Mouse (Mus musculus) heart, embryonic 14.5 days (tissue): ENCODE data around the gene Dennd1a. TPM values are rescaled to one million over a fixed set of nuclear protein-coding genes. Genes with fewer than 3 reads are reported as not detected.

ENCODE experiments used
- ATAC-seq: fragments of 200-750 bp; cut with Nextera tagmentation; 2 replicates; pipeline ENCODE4 v1.8.0; 2017; ENCODE audit warnings: low read depth, moderate TSS enrichment; ENCODE audit not compliant: insufficient number of reproducible peaks, insufficient read depth, low FRiP score
- H3K27ac ChIP-seq, 2 experiments: fragments of 200-500 bp in 1 of 2; fragments of 300-500 bp in 1 of 2; sonication (generic) in 1 of 2; replicated peaks in 1 of 2; 2 replicates each; pipeline ENCODE4 v1.5.1; 2012 to 2014; ENCODE audit warnings: low read depth in 2 of 2, low read length in 2 of 2, control low read depth in 1 of 2, mild to moderate bottlenecking in 1 of 2, mixed read lengths in 1 of 2; ENCODE audit not compliant: control insufficient read depth in 1 of 2, insufficient read depth in 1 of 2
- H3K27me3 ChIP-seq: fragments of 300-500 bp; sonication (generic); 2 replicates; pipeline ENCODE4 v1.6.1; 2014; ENCODE audit warnings: mild to moderate bottlenecking, low read length, control low read depth; ENCODE audit not compliant: control insufficient read depth, insufficient read depth
- H3K36me3 ChIP-seq: fragments of 300-500 bp; sonication (generic); 2 replicates; pipeline ENCODE4 v1.6.1; 2014; ENCODE audit warnings: mild to moderate bottlenecking, control low read depth, low read length, mixed read lengths; ENCODE audit not compliant: control insufficient read depth, insufficient read depth
- H3K4me1 ChIP-seq, 2 experiments: fragments of 200-500 bp in 1 of 2; fragments of 300-500 bp in 1 of 2; sonication (generic) in 1 of 2; 2 replicates each; pipeline ENCODE4 v1.6.1; 2012 to 2014; ENCODE audit warnings: low read length in 2 of 2, control low read depth in 1 of 2, mixed read lengths in 1 of 2; ENCODE audit not compliant: control insufficient read depth in 2 of 2, insufficient read depth in 2 of 2
- H3K4me2 ChIP-seq: fragments of 300-500 bp; sonication (generic); 2 replicates; pipeline ENCODE4 v1.6.1; 2014; ENCODE audit warnings: mild to moderate bottlenecking, low read length
- H3K4me3 ChIP-seq, 2 experiments: fragments of 200-500 bp in 1 of 2; fragments of 300-500 bp in 1 of 2; sonication (generic) in 1 of 2; 2 replicates each; pipeline ENCODE4 v1.5.1; 2012 to 2014; ENCODE audit warnings: low read length in 2 of 2, mild to moderate bottlenecking in 2 of 2, control low read depth in 1 of 2, low read depth in 1 of 2, moderate library complexity in 1 of 2; ENCODE audit not compliant: control insufficient read depth in 1 of 2, insufficient read depth in 1 of 2
- H3K9ac ChIP-seq: fragments of 300-500 bp; sonication (generic); 2 replicates; pipeline ENCODE4 v1.6.1; 2014; ENCODE audit warnings: mild to moderate bottlenecking, low read length
- H3K9me3 ChIP-seq: fragments of 300-500 bp; sonication (generic); 2 replicates; pipeline ENCODE4 v1.6.1; 2016; ENCODE audit warnings: low read length, control low read depth; ENCODE audit not compliant: control insufficient read depth
- WGBS: fragments of 180-500 bp; shearing (Covaris S2); extraction: QIAGEN DNeasy Blood & Tissue Kit; methylation state at CpG from one replicate; pipeline ENCODE4 v1.1.7; 2014; 5-methylcytosine and 5-hydroxymethylcytosine counted together
- polyA plus RNA-seq: library from polyadenylated mRNA; unstranded; fragments of >200 nt; fragmentation: Nextera tagmentation; extraction: Ambion mirVana; gene quantifications from 2 replicates; pipeline ENCODE4 v1.2.1, GENCODE M21; 2014

Gene Dennd1a
- polyA plus RNA-seq, 1 experiment from 2014 or later = 12.1 TPM

DNA sequence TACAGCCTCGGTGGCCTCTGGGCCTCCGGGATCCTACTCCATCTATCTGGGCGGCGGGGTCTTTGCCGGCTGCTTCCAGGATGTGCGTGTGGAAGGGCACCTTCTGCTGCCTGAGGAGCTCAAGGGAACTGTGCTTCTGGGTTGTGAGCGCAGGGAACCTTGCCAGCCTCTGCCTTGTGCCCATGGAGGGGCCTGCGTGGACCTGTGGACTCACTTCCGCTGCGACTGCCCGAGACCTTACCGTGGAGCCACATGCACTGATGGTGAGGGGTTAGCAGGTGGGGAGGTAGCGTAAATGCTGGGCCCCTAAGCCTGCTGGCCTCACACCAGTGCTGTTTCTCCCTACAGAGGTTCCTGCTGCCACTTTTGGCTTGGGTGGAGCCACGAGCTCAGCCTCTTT is 496.5 kb downstream of the Dennd1a start:
- peaks cover 28 to 31% of the 10 kb centered on the region in 2 experiments for H3K4me1 ChIP-seq
- H3K36me3 ChIP-seq = no peaks in the 10 kb centered on the region
- WGBS = 90% methylated on average over 14 of the region's 14 CpGs

DNA sequence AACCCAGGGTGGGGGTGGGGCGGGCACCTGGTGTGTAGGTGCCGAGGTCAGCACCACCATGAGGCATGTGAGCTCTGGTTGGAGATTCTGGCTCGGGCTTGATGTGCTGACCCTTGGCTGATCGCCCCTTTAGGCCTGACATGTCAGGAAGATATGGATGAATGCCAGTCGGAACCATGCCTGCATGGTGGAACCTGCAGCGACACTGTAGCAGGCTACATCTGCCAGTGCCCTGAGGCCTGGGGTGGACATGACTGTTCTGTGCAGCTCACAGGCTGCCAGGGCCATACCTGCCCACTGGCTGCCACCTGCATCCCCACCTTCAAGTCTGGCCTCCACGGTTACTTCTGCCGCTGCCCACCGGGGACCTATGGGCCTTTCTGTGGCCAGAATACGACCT is 497.2 kb downstream of the Dennd1a start:
- no peak overlapping the region for H3K4me2 ChIP-seq
- 78% methylated on average over 10 of the region's 10 CpGs for WGBS

More for the DNA sequence above, 496.5 kb downstream of the Dennd1a start:
- Histone ChIP-seq H3K9ac (no peak overlapping the region), H3K9me3 (no peaks in the 10 kb centered on the region), H3K4me3 (no peak overlapping the region), H3K27me3 (peaks cover 24% of the 10 kb centered on the region), H3K4me2 (no peak overlapping the region), H3K27ac (no peak overlapping the region)
- no peak for ATAC-seq

DNA sequence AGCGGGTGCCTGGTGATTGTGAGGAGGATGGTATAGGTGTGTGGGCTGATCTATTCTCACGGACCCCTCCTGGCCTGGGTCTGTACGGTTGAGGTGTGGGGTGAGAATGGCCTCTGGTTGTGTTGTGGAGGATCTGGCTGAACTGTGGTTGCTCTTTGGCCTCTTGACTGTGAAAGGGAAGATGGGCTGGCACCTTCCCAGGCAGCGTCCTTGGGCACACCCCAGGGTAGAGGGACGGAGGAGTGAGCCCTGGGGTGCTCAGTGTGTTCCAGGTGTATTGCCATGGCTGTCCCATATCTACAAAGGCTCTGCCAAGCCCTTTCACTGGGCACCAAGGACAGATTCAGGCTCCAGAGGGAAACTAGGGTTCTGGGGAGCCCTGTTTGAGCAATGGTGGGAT is 498.2 kb downstream of the Dennd1a start:
- H3K4me1 ChIP-seq = peaks cover 21 to 24% of the 10 kb centered on the region in 2 experiments
- no peaks in the 10 kb centered on the region for H3K9me3 ChIP-seq
- H3K27me3 ChIP-seq = peaks cover 24% of the 10 kb centered on the region
- no peaks in the 10 kb centered on the region for H3K36me3 ChIP-seq
- H3K4me2 ChIP-seq = no peak overlapping the region
- no peak overlapping the region for H3K9ac ChIP-seq
- no peak for ATAC-seq
- no peak overlapping the region for H3K27ac ChIP-seq
- 83% methylated on average over 5 of the region's 5 CpGs for whole genome bisulfite sequencing
- H3K4me3 ChIP-seq = no peak overlapping the region

More for the DNA sequence above, 497.2 kb downstream of the Dennd1a start:
- no peak for ATAC-seq
- Histone ChIP-seq H3K4me3 (no peak overlapping the region), H3K27me3 (peaks cover 24% of the 10 kb centered on the region), H3K27ac (no peak overlapping the region), H3K9ac (no peak overlapping the region), H3K9me3 (no peaks in the 10 kb centered on the region), H3K36me3 (no peaks in the 10 kb centered on the region), H3K4me1 (peaks cover 26% of the 10 kb centered on the region in 2 experiments)

DNA sequence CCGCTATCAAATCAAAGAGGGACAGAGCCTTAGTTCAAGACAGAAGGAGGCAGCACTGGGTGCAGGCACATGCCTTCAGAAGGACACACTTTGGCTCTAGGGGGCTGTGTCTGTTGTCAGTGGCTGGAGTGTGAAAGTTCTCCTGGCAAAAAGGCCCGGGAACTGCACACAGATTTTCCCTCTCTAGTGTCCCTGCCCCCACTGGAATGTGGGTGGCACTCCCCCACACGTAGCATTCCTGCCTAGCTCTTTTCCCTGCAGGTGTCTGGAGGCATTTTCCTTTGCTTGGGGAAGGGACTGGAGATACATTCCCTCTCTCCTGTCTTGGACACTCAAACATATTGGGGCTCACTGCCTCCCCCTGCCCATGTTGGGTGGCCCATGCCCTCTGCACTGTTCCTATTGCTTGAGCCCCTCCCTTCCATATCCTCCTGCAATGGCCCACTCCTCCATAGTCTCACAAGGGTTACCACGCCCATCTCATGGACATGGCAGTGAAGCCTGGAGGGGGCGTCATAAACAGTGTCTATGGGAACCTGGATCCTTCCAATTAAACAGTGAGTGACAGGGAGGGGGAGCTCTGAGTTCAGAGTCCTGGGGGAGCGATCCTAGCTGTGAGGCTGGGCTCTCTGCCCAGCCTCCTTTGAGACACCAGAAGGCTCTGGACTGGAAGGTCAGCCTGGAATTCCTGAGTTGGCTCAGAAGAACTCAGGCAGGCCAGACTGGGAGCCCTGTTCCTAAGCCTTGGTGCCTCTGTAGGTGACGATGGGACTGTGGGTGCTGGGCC is 498.8 kb downstream of the Dennd1a start:
- Histone ChIP-seq H3K4me1 (peaks cover 21 to 22% of the 10 kb centered on the region in 2 experiments), H3K9me3 (no peaks in the 10 kb centered on the region), H3K27ac (no peak overlapping the region), H3K36me3 (no peaks in the 10 kb centered on the region), H3K4me3 (no peak overlapping the region), H3K9ac (no peak overlapping the region), H3K27me3 (peaks cover 24% of the 10 kb centered on the region), H3K4me2 (no peak overlapping the region)
- 50% methylated on average over 7 of the region's 7 CpGs for WGBS
- no peak for ATAC-seq

DNA sequence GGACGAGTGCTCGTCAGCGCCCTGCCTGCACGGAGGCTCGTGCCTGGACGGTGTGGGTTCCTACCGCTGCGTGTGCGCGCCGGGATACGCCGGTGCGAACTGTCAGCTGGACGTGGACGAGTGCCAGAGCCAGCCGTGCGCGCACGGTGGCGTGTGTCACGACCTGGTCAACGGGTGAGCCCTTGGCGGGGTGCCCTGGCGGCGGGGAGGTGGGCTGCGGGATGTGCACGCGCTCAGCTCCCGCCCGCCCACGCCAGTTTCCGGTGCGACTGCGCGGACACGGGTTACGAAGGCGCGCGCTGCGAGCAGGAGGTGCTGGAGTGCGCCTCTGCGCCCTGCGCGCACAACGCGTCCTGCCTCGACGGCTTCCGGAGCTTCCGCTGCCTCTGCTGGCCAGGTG is 500.7 kb downstream of the Dennd1a start:
- no peaks in the 10 kb centered on the region for H3K9me3 ChIP-seq
- H3K27ac ChIP-seq = no peak overlapping the region
- no peak for ATAC-seq
- H3K4me3 ChIP-seq = peak overlapping the region; percentile 41 to 43
- H3K27me3 ChIP-seq = peaks cover 9% of the 10 kb centered on the region; the same call in 1 of the 2 replicates
- WGBS = 18% methylated on average over 52 of the region's 52 CpGs
- peaks cover 27 to 28% of the 10 kb centered on the region in 2 experiments for H3K4me1 ChIP-seq
- peak overlapping the region; percentile 80 for H3K4me2 ChIP-seq
- H3K36me3 ChIP-seq = no peaks in the 10 kb centered on the region
- H3K9ac ChIP-seq = peak overlapping the region; percentile 61; the same call in 1 of the 2 replicates

DNA sequence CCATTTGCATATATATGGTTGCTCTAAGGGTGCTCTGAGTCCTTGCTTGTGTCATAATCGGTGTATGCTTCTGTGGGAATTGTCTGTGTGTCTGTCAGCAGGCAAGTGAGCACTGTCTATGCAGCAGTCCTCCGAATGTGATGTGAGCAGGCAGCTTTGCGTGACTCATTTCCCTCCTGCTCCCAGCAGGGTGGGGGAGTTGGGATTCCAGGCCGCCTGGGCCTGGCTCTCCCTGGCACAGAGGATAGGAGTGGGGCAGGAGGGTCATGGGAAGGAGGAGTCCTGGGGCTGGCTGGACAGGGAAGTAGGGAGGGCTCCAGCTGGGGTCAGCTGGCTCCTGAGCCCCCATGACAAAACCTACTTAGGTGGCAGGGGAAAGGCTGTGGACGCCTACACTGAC is 502.7 kb downstream of the Dennd1a start:
- Histone ChIP-seq H3K4me1 (peaks cover 46 to 47% of the 10 kb centered on the region in 2 experiments), H3K36me3 (no peaks in the 10 kb centered on the region), H3K4me3 (no peak overlapping the region), H3K9me3 (no peaks in the 10 kb centered on the region), H3K27ac (no peak overlapping the region), H3K27me3 (peaks cover 9% of the 10 kb centered on the region; the same call in 1 of the 2 replicates), H3K9ac (no peak overlapping the region), H3K4me2 (no peak overlapping the region)
- ATAC-seq = no peak
- 50% methylated on average over 5 of the region's 5 CpGs for WGBS

DNA sequence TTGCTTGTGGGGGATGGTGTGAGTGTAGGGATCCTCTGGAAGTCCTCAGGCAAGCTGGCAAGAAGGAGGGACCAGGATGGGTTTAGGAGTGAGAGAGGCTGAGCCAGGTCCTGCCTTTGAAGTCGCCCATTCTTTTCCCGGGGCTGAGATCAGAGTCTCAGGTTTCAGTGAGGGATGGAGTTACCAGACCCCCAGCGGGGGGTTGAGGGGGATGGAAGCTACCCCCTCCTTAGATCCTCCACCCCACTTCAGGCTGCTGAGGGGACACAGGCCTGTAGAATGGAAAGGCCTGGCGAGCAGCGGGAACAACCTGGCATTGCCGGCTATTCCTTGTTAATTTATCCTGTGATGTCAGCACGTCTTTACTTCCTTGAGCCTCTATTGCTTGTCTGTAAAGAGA is 505.2 kb downstream of the Dennd1a start:
- Histone ChIP-seq H3K4me2 (no peak overlapping the region), H3K27me3 (0 out of 2 replicates have a peak, but pooled peaks cover 6% of the 10 kb centered on the region), H3K36me3 (no peaks in the 10 kb centered on the region), H3K27ac (0 out of 4 replicates have a peak overlapping the region, but pooled peaks of 1 of the 2 experiments have one; percentile 42), H3K9ac (no peak overlapping the region), H3K4me3 (no peak overlapping the region), H3K4me1 (peaks cover 41% of the 10 kb centered on the region in 2 experiments), H3K9me3 (no peaks in the 10 kb centered on the region)
- ATAC-seq = no peak
- 35% methylated on average over 7 of the region's 7 CpGs for WGBS
